Mouse (Mus musculus) heart, adult 18-20 months (tissue): ENCODE measurements around the gene Slc36a3. TPM values are rescaled to one million over a fixed set of nuclear protein-coding genes. Genes with fewer than 3 reads are reported as not detected.

Source experiments
- total RNA-seq, 2 experiments: library from RNA; stranded (reverse); gene quantifications; 2 replicates each; pipeline ENCODE4 v1.2.3; 2021

Gene Slc36a3
- total RNA-seq, 2 experiments from 2014 or later, result not detected

Other genes starting within 250 kb of the Slc36a3 start
- gene Gpx3, start 249.3 kb downstream of the Slc36a3 start, total RNA-seq, result 100 to 1,000 TPM; 206 to 329 TPM
- 10 to 100 TPM; 26.7 to 32.7 TPM for gene Tnip1, start 188.8 kb downstream of the Slc36a3 start, total RNA-seq
- 100 to 1,000 TPM; 206 to 210 TPM for gene Anxa6, start 118.3 kb downstream of the Slc36a3 start, total RNA-seq
- 1 to 10 TPM; 5.3 to 8.3 TPM for gene Ccdc69, start 73.6 kb downstream of the Slc36a3 start, total RNA-seq
- gene Gm2a, start 53.6 kb downstream of the Slc36a3 start, total RNA-seq, result 10 to 100 TPM in 1 of 2 experiments, 1 to 10 TPM in 1; 9.2 to 13.8 TPM
- gene Slc36a2, start 33.4 kb upstream of the Slc36a3 start, total RNA-seq, result 10 to 100 TPM; 11.4 to 22.0 TPM
- gene Slc36a1, start 52.6 kb upstream of the Slc36a3 start, total RNA-seq, result 10 to 100 TPM; 10.3 to 11.8 TPM
- gene Fat2, start 184.9 kb upstream of the Slc36a3 start, total RNA-seq, result under 1 TPM; 0.13 to 0.15 TPM